Mouse (Mus musculus) fibroblast of lung, adult 2 months (primary cell): ENCODE measurements around the gene Olfr288.

ENCODE experiments used
- DNase-seq: peaks from one replicate; pipeline ENCODE4 v3.0.0-alpha.2; 2011; ENCODE audit warnings: low read depth

The Olfr288 gene

DNA sequence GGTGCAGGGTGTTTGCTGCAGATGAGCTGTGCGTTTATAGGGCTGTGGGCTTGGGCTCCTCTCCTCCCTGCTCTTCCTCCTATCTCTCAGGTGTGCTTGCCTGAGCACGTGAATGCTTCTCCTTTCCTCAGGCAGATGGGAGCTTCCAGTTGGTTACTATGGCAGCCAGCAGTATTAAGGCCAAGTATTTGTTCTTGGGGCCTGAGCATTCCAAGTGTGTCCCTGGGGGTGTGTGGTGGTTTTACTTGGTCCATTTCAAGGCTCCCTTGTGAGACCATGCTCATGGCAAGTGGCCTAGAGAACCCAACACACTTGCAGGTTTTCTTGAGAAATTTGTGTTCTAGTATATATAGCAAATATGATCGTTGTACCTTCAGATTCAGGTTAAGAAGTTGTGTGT lies at the start of gene Olfr288:
Gene Olfr288, minus strand, starts transcription at position 101 of the 400 bp plus-strand sequence.
- no peak for DNase-seq

DNA sequence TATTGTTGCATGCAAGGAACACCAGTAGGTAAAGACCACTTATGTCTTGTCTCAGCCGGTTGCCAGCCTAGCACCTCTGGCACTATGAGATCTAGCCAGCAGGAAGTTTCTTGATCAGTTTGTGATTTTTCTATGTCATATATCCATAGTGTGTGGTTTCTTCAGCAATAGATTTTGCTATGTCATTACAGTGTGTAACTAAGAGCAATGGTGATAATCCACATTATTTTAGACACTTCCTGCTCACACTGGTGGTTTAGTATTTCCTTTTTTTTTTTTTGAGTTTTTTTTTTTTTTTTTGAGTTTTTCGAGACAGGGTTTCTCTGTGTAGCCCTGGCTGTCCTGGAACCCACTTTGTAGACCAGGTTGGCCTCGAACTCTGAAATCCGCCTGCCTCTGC lies 40.1 kb upstream of the Olfr288 start:
- DNase-seq: no peak

DNA sequence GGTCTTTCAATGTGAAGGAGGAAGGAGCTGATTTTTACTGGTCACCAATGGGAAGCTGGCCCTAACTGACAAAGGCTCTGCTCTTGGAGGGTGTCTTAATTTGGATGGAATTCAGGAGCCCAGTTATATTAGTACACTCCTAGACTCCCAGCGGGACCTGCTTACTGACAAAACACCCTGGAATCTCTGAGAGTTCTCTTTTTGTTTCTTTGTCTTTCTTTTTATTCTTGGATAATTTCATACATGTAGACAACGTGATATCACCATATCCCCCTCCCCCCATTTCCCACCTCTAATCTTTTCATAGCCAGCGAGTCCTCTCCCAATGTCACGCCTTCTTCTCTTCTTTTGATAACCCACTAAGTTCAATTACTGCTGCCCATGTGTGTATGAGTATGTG lies 39.0 kb upstream of the Olfr288 start, which contains the start of gene Olfr286:
Gene Olfr286, minus strand, starts transcription at position 101 of the 400 bp plus-strand sequence.
- DNase-seq: no peak

DNA sequence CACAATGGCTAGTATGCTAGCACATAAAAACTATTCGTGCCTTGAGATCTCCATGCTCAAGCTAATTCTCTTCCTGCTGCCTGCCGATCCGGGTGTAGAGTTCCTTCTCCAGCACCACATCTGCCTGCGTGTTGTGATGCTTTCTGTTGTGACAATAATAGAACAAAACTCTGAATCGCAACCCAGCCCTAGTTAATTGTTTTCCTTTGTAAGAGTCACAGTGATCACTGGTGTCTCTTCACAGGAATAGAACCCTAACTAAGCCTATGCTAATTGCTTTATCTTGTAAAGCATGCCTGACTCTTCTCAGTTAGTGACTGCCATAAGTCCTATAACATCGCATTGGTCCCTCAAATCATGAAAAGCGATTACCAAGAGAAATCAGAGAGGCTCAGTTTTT lies 30.8 kb upstream of the Olfr288 start:
- DNase-seq: no peak

DNA sequence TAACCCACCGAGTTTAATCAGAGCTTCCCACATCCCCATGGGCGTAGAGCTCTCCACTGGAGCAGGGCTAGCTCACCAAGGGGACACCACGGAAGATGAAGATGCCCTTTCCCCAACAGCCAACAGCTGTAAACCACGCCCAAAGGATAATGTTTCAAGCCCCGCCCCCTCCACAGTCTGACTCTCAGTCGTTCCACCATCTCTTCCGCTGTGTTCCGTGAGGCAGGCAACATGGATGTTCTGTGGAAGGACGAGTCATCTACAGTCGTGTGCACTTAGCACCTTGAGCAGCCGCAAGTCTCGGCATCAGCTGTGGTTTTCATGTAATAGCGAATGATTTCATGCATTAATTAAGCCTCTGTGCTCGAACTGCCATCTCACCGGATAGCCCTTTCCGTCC lies 30.3 kb upstream of the Olfr288 start:
- DNase-seq: no peak

DNA sequence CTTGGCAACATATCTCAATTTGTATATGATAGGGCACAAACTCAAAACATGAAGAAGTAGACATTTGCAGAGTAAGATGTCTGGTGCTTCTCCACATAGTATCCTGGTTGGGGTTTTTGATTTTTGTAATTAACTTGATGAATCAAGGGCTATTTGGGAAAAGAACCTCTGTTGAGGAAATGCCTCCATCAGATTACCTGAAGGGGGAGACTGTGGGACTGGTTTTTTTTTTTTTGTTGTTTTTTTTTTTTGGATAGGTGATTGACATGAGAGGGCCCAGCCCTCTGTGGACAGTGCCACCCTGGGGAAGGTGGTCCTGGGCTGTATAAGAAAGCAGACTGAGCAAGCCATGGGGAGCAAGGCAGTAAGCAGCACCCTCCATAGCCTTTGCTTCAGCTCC lies 27.0 kb upstream of the Olfr288 start:
- DNase-seq: no peak

DNA sequence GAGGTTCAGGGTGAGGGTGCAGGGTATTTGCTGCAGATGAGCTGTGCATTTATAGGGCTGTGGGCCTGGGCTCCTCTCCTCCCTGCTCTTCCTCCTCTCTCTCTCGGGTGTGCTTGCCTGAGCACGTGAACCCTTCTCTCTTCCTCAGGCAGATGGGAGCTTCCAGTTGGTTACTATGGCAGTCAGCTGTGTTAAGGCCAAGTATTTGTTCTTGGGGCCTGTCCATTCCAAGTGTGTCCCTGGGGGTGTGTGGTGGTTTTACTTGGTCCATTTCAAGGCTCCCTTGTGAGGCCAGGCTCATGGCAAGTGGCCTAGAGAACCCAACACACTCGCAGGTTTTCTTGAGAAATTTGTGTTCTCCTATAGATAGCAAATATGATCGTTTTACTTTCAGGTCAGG lies 25.5 kb upstream of the Olfr288 start, which contains the start of the genes Gm44579 and Olfr287:
Gene Gm44579, minus strand, starts transcription at position 101 of the 400 bp plus-strand sequence.
Gene Olfr287, minus strand, starts transcription at position 180 of the 400 bp plus-strand sequence.
- no peak for DNase-seq

DNA sequence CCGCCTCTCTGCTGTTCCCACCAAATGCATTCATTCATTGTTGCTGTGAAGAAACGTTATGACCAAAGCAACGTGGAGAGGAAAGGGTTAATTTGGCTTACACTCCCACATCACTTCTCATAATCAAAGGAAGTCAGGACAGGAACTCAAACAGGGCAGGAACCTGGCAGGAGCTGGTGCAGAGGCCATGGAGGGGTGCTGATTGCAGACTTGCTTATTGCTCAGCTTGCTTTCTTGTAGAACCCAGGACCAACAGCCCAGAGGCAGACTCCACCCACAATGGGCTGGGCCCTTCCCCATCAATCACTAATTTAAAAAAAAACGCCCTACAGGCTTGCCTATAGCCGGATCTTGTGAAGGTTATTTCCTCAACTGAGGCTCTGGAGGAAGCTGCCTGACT lies 18.8 kb upstream of the Olfr288 start:
- no peak for DNase-seq

DNA sequence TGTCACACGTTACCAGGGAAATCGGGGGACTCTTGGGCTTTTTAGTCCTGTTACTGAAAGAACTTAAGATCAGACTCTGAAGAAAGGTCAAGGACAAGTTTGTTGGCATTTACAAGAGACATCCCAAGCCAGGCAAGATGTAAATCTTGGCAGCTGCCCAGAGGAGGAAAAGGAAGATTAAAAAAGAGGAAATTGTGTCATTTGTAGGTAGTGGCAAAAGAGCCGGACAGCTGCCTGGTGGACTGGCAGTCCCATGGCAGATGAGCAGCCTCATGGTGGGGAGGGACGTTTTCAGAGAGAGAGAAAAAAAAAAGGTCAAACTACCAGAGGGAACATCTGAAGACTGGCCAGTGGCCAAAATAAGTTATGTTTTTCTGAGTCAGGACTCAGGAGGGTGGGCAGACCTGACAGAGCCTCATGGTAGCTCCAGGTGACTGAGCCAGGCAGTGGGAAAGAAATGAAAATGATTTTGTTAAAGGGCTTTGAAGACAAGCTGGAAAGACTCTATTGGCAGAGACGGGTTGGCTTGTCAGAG lies 18.1 kb upstream of the Olfr288 start:
- no peak for DNase-seq

DNA sequence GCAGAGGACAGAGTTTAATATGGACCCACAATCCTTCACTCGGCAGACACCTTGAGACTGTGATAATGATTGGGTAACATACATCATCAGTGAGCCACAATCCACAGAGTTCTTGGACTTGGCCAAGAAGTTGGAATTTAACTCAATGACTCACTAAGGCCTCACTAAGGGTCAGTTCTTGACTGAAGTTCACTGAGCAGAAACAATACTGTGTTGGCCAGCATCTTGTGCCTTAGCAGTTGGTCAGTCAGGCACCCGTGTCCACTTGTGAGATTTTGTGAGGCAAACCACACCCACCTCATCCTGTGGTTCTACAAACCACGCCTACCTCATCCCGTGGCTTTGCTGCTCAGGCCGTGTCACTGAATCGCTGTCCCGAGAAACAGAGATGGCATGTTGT lies 14.3 kb upstream of the Olfr288 start:
- DNase-seq: no peak

DNA sequence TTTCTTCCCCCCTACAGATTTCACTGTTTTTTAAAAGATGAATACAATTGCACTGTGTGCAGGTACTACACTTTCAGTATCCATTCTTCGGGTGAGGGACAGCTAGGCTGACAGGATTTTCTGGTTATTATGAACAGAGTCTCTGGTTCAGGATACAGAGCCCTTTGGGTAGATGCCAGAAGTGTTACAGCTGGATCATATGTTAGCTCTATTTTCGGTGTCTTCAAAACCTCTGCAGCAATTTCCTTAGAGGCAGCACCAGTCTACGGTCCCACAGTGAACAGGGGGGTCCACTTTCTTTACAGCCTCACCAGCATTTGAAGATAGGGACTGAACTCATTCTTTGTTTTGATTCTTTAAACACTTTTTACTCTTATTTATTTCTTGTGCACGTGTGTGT lies 10.9 kb downstream of the Olfr288 start:
- no peak for DNase-seq

DNA sequence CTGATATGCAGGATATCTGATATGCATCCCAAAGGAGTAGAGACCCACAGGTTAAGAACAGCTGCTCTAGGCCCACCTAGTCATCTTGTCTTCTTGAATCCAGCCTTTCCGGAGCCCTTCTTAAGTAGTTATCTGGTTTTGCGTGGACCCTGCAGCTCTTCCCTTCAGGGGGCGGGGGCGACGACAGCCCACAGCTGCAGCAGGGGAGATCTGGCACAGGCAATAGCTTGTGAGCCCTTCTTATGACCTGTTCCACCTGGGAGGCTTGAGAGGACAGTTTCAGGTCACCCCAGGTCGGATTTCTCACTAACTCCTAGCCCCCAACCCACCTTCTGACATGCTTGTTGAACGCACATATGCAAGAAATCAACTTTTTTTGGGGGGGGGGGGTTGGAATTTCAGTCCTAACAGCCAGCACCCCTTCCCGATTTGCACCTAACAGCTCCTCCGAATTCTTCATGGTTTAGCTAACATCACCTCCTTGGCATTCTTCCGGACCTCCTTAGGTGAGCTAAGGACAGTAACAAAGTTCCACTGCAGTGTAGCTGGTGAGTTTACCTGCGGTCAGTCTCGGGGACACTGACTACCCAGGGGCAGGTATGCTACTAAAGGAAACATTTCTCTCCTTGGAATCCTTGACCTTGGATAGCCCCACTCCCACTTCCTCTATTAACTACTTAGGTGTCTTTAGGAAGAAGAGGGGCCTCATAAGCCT lies 13.3 kb downstream of the Olfr288 start:
- no peak for DNase-seq

DNA sequence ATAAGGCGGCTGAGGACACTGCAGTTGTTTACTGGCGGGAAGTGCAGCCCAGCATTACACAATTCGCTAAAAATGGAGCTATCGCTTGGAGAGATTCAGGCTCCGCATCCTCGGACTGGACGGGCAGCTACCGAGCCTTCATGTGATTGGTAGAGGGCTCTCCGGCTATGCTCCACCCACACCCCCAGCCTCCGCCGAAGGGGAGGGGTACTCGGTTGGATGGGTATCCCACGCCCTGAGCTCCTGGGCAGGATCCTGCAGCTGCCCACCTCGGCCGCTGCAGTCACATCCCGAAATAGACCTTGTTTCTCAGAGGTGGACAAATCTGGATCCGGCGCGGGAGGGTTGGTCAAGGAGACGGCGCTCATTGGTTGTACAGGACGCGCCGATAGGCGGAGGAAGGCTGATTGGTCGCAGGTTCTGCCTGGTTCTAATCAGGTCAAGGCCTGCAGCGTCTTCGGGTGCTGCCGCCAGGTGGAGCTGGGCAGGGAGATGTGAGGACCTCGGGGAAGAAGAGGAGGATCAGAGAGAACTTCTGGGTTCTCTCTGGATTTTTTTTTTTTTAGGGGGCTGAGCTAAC lies 14.1 kb downstream of the Olfr288 start:
- peak; percentile 93 for DNase-seq

DNA sequence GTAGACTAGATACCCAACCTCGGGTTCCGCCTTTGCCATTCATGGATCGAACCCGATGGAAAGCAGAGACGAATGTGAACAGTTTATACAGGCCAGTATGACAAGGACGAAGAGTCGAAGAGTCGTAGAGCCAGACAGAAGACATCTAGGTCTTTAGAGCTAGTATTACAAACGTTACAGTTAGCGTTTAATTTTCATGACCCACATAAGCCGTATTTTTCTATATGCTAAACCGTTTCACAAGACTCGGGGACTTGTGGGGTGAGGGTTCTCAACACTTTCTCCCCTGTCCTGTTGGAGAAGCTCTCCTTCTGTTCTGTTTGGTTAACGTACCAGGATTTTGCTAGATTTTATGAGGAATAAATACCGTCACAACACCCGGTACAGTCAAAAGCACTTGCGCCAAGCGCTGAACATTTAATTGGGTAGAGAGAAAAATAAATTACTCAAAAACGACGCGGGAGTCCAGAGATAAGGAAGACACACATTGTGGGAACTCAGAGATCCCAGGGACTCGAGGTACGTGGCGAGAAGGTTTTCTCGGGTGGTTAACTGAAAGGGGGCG lies 14.7 kb downstream of the Olfr288 start:
- no peak for DNase-seq

DNA sequence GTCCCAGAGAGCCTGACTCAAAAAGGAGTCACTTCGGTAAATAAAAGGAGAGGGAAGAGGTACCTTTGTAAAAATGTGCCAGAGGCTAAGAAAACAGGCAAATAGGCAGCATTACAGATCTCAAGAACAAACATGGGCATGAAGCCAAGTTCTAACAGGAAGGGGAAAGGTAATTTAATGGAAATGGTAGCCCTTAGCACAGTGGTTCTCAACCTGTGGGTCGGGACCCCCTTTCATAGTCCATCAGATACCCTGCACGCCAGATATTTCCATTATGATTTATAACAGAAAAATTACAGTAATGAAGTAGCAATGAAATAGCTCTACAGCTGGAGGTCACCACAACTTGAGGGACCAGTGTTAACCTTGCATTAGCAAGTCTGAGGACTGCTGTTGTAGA lies 18.0 kb downstream of the Olfr288 start:
- DNase-seq: no peak

DNA sequence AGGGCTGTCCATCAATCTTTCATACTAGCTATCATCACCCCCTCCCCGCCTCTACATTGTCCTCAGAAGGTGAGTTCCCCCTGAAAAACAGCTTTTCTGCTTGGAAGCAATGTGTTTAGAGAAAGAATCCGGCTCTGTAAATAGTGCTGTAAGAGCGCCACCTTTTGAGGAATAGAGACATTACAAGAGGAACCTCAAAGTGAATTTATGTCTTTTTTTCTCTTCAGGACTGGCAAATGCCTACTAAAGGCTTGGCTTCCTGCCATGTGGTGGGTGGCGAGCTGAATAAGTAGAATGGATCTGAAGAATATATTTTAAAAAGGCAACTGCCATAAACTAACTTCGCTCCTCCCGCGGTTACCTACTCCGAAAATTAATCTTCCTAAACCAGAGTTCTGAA lies 21.5 kb downstream of the Olfr288 start:
- DNase-seq: no peak

DNA sequence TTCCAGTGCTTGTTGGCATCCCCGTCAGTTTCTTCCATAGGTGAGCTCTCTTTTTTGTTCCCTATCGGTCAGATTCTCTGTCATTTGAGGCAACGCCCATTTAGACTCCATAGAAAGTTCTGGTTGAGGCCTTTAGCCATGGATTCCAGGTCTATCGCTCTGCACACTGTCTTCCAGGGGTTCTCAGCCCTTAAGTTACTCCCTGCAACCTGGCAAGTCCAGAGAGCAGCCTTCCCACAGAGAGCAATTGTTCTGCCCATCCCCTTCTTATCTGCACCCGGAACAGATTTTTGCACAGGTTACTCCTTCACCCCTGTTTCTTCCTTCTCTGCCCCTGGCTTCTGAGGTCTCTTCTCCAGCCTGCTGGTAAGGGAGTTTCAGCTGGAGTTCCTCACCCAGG lies 23.2 kb downstream of the Olfr288 start:
- DNase-seq: no peak

DNA sequence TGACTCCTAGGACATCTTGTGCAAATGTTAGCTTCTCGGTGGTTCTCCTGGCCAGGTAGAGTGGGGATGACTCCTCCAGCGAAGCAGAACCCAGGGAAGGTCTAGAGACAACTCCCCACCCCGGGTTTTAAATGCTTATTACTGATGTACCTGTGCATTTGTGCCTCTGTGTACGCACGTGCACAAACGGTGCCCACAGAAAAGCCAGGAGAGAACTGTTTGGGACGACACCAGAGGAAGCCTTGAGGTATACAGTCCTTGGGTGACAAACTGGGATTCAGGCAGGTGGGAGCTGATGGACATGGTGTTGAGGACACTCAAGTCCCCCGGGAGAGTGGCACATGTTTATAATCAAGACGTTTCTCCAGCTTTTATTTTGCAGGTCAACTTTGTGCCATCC lies 24.4 kb downstream of the Olfr288 start:
- no peak for DNase-seq

DNA sequence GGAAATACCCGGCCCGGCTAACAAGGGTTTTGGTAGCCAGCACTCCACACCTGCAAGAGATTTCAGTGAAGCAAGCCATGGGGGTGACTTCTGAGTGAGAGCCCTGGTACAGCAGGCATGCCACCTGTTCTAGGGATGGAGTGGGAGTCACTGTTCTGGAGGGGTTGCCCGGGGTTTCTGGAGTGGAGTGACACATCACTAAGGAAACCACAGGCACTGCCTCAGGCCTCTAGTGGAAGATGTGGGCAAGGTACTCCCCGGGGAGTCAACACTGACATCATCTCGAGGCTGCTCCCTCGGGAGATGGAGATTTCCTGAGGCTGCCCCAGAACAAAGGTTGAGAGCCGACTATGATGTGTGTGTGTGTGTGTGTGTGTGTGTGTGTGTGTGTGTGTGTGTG lies 25.0 kb downstream of the Olfr288 start:
- no peak for DNase-seq

DNA sequence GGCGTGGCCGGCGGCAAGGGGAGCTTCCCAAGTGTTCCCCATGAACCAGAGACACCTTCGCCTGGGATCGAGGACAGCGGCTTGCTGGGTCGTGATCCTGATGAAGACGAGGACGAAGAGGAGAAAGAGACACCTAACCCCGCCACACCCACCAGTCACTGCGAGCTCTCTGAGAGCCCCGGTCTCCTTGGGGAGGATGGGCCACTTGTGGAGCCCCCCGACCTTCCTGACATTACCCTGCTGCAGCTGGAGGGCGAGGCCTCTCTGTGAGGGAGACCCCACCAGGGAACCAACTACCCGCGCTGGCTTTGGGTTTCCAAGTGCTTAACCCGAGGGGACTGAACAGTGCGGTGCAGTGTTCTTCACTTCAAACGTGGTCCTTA lies 26.7 kb downstream of the Olfr288 start:
- no peak for DNase-seq

DNA sequence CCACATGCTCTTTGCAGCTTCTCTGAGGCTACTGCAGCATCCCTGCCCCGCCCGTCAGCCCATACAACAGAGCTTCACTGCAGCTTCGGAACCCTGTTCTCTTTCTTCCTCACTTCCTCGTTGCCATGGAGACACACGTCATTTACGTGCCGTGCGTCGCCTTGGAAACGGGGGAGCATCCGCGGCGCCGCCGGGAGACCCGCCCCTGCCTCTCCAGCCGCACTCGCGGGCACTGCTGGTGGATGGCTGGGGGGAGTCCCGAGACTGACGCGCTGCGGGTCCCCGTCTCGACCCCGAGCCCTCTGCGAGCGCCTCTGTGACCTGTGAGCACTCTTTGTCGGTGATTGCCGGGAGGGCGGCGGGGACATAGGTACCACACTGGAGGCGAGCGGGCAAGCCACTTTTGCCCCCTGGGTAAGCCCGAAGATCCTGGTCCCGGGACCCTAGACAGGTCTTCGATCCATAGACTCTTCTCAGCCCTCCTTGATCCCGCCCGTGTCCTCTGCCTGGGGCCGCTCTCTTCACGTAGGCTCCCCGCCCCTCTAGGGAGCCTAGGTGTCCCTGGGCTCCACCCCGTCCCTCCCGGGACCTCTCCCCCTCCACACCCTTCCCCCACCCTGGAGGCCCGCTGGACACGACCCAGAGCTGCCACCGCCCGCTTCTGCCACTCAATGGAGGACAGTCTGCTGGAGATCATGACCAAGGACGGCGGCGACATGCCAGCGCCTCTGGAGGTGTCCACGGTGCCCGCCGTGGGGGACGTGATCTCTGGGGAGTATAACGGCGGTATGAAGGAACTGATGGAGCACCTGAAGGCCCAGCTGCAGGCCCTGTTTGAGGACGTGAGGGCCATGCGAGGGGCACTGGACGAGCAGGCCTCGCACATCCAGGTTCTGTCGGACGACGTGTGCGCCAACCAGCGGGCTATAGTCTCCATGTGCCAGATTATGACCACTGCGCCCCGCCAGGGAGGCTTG lies 27.4 kb downstream of the Olfr288 start:
- no peak for DNase-seq
